Mouse (Mus musculus): ENCODE data around the gene Gga3.

Gga3 gene

DNA sequence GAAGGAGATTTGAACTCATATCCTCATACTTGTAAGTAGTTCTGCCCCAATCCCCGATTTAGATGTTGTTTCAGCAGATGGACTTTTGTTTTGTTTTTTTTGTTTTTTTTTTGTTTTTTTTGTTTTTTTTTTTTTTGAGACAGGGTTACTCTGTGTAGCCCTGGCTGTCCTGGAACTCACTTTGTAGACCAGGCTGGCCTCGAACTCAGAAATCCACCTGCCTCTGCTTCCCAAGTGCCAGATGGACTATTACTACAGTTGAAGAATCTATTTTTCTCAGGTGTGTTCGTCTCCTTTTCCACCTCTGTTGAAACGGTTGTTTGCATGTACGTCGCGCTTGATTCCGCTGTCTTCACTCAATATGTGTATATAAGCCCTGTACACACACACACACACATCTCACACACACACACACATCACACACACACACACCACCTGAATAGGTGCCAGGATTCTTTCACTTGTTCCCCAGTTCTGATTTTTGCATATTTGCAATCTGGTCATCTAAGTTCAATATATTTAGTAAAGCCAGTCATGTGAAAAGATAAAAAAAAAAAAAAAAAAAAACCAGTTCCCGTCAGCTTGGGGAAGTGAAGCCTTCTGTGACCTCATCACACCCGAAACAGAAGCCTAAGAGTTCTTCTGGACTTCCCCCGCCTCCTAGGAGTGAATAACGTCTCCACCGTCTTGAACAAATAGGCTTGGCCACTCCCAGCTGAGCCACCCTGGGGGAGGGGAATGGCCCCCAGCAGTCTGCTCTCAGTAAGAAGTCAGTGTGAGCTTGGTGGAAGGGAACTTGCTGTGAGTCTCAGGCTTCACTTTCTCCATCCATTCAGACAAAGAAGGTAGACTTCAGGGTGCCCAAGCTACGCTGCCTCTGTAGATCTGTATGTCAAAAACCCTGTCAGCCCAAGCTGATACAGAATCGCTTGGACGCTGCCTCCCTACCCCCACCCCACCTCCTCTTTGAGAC is 27.0 kb upstream of the Gga3 start:
- DNase-seq: no peak

DNA sequence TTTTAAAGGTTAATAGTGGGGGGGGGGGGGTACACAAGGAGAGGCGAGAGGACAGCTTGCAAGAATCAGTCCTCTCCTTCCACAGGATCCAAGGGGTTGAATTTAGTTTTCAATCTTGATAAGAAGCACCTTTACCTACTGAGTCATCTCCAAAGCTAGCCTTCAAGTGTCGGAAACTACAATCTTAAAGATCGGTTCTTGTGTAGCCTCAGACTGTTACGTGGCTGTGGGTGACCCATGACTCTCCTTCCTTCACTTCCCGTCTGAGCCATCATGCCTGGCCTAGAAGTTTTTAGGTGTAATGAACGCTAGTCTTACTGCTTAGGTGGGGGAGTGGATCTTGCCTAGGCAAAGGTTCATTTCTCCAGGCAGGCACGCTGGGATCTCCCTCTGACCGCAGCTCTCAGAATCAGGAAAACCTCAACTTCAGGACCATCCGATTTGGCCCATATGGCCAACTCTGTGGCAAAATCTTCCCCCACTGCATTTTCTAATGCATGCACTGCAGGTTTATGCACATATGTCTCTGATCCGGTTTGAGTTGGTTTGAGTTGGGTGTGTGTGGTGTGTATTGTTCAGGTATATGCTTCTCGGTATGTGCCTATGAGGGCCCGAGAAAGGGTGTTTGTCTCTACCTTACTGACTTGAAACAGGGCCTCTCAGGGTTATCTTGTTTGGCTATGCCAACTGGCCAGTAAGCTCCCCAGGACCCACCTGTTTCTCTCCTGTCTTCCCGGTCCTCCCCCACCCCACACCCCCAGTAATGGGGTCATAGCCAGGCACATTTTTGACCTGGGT is 26.1 kb upstream of the Gga3 start:
- no peak for DNase-seq

DNA sequence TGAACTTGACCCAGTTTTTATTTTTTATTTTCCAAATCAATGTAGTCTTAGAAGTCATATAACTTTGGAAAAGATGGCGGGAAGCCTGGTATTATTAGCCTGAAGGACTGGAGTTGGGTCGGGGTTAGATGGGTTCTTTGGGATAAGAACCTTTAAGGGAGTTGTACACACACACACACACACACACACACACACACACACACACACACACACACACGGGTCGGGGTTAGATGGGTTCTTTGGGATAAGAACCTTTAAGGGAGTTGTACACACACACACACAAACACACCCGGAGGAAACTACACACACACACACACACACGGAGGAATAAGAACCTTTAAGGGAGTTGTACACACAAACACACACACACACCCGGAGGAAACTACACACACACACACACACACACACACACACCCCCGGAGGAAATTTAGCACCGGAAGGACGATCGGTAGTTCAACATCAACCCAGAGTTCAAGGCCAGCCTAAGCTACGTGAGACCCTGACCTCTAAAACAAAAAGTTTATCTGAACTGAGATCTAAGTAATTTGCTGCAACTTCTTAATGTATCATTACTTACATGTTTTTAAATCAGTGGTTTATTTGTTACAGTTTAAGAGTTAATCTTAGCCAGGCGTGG is 24.7 kb upstream of the Gga3 start:
- DNase-seq: no peak

GRCm38 (mm10) chr11:115627705-115628464 is 24.0 kb upstream of the Gga3 start, which contains the start of gene Slc25a19:
Slc25a19 (minus strand) TSS chr11:115628295.
- peak; percentile 100 for DNase-seq

DNA sequence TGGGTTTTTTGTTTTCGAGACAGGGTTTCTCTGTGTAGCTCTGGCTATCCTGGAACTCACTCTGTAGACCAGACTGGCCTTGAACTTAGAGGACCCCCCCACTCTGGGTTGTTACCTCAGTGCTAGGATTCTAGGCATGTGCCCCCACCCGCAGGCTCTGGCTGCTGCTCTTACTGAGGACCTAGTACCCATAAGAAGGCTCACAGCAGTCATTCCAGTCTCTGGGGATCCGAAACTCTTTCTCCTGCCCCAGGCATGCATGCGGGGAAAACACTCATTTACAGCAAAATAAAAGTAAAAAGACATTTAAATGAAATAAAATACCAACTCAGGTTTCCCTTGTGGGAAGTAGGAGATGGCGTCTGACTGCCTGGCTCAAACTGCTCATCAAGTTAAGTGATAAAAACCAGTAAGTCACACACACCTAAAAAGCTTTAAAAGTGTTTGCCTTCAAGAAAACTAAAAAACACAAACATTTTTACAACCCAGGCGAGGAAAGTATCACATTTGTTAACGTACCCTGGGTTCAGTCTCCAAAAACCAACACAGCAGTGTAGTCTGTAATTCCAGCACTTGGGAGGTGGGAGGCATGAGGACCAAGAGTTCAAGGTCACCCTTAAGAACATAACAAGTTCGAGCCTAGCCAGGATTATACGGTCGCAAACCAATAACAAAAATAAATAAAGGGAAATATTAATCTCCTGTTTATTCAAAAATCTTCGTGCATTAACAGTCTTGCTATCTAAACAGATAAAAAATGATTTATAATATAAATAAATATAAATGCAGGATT is 23.2 kb upstream of the Gga3 start:
- DNase-seq: no peak

DNA sequence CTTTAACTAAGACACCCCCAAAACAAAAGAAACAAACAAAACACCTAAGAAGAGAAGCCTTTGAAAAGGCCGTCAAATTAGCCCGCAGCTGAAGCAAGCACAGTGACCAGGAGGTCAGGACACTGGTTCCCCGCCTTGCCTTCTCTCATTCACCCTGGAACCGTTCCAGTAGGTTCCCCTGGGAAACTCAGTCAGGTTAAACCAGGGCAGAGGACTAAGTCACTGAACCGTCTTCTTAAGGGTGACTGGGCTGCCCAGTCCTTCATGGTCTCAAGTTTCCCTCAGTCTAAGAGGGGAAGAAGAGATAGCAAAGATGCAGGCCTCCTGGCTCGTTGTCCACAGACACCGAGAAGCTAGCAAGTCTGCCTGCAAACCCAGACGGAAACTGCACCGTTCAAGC is 22.0 kb upstream of the Gga3 start:
- DNase-seq: peak; percentile 86 to 92

- DNase-seq: peak in 1 of 2 experiments; percentile 62
Observed at GRCm38 (mm10) chr11:115623487-115624070, 19.7 kb upstream of the Gga3 start.

DNA sequence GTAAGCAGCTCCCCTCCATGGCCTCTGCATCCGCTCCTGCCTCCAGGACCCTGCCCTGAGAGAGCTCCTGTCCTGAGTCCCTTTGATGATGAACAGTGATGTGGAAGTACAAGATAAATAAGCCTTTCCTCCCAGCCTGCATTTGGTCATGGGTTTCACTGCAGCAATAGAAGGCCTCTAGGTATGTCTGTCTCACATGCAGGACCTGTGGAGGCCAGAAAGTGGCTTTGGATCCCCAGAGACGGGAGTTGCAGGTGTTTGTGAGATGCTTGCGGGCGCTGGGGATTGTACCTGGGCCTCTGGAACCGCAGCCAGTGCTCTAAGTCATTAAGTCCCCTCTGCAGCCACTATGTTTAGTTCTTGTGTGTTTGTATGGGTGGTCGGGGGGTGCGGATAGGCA is 16.1 kb upstream of the Gga3 start:
- DNase-seq: no peak

GRCm38 (mm10) chr11:115618732-115619516 is 15.1 kb upstream of the Gga3 start:
- DNase-seq: peak in 1 of 2 experiments; percentile 61

DNA sequence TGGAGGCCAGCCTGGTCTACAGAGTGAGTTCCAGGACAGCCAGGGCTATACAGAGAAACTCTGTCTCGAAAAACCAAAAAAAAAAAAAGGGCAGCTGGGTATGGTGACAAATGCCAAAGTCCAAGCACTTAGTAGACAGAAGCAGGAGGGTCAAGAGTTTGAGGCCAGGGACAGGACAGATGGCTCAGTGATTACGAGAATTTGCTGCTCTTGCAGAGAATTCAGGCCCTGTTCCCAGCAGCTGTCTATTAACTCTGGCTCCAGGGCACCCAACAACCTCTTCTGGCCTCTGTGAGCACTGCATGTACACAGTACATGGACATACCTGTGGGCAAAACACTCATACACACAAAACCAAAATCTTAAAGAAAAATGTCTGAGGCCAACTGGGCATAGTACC is 14.2 kb upstream of the Gga3 start:
- DNase-seq: peak; percentile 42 to 61

- DNase-seq: peak; percentile 59 to 86
Observed at GRCm38 (mm10) chr11:115616893-115617292, 13.0 kb upstream of the Gga3 start.

DNA sequence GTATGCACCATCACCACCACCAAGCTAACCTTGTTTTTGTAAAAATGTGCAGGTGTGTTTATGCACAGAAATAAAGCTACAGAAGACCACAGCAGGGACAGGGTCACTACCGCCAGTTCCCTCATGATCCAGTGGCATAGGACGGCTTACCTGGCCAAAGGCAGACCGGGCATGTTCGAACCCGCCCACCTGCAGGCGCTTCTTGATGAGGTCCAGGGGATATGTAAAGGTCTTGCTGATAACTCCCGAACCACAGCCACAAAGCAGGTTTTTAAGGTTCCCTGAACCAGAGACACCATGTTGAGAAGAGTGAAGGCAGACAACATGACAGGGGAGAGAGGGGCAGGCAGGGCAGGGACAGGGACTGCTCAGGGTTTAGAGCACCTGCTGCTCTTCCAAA is 12.5 kb upstream of the Gga3 start:
- no peak for DNase-seq

GRCm38 (mm10) chr11:115615875-115616274 is 12.0 kb upstream of the Gga3 start:
- DNase-seq: peak; percentile 47 to 81

- DNase-seq: peak; percentile 44 to 69
Observed at GRCm38 (mm10) chr11:115615108-115615825, 11.4 kb upstream of the Gga3 start.

DNA sequence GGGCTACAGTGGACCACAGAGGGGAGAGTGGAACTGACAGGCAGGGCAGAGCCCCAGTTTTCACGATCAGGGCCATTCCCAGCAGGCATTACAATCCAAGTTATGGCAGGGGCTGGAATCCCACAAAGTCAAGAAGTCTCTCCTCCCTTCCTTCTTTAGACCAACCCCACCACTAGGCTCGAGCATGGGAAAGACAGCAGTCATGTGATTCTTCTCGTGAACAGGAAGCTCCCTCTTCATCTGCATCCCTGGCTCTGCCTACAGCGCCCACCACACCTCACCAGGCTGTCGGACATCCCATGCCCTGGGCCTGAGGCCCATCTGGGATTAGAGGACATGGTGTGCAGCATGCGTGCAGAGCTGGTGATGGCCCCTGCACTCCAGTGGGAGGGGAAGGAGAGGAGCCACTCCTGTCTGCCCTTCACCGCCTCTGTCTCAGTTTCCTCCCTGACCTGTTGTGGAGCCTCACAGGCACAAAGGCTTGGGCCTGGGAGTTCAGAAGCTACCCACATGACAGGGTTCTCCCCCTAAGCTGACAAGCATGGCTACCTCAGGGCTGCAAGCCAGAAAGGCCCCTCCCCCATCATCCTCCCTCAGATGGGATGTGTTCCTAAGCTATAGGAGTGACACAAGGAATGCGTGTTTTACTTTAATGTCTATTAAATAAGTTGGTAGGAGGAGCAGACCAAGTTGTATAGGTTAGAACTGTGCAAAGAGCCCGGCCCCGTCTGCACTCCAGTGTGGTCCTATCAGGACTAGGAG is 10.7 kb upstream of the Gga3 start:
- DNase-seq: peak in 1 of 2 experiments; percentile 41

DNA sequence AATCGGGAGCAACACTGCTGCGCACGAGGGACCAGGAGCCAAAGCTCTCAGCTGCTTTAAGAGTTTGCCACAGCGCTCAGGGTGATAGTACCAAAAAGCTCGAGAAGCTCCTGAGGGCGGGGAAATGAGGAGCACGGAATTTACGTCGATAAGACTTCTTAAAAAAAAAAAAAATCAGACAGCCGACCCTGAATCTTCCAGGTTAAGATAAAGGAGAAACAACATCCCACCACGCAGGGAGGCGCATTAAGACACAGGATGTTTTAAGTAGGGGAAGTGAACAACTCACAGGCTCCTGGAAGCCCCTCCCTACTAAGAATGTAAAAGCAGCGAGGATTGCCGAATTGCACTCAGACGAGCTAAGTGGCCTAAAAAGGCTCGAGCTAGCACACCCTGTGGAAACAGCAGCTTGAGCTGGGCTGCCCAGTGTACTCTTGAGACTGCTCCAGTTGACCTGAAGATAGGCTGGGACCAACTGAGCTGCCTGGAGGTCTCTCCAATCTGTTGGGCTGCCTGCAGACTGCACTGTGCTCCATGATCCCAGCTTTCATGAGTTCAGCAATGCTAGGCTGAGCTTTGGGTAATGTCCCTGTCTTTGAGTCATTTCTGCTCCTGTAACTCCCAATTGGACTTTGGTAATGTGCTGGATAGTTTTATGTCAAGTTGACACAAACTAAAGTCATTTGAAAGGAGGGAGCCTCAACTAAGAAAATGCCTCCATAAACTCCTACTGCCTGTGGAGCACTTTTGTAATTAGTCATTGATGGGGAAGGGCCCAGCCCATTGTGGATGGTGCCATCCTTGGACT is 9.5 kb upstream of the Gga3 start:
- DNase-seq: no peak

DNA sequence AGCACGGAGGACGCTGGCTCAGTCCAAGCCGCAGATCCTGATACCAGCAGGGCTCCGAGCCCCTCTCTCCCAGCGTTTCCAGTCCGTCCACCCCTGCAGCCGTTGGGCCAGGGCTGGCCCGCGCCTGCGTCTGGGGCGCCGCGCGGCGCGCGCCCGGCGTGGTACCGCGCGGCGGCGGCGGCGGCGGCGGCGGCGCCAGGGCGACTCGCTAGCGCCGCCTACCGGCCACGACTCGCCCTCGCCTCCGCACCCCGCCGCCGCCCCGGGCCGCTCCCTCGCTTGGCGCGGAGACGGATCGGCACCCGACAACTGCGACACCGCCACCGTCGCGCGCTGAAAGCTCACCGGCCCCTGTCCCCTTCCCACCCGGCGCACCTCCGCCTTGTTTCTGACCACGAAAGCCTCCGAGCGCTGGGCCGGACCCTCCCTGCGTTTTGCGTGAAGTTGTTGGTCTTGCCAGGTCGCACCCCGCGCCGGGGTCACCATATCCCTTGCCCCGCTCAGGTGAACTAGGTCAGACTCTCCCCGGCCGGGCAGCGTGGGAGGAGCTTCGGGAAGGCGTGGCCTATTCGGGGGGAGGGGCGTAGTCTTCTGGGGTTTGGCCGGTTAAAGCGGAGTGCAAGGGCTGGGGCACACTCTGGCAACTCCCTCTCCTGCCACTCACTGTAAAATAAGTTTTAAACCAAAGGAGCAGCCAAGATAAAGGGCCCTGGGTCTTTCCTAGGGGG is 8.7 kb upstream of the Gga3 start, which contains the start of gene Mif4gd:
Gene Mif4gd (minus strand): TSS at position 560 of the 728 bp plus-strand sequence.
- DNase-seq: peak; percentile 96

Data from kidney, postnatal 25 days (tissue).